Mouse (Mus musculus) splenic B cell, adult 2 months (primary cell): ENCODE measurements around the gene Bcdin3d.
A peak's percentile ranks its signal among the peaks of the same experiment; 100 is the strongest.

ENCODE experiments used
- DNase-seq: peaks from one replicate; pipeline ENCODE4 v3.0.0-alpha.2; 2011; ENCODE audit warnings: low read depth, low spot score
- H3K27me3 ChIP-seq: 2 replicates; pipeline ENCODE4 v1.6.1; 2012; ENCODE audit warnings: mild to moderate bottlenecking, low read length, moderate library complexity, mixed read lengths; ENCODE audit not compliant: control insufficient read depth, poor library complexity, insufficient read depth, severe bottlenecking
- H3K36me3 ChIP-seq: 2 replicates; pipeline ENCODE4 v1.6.1; 2012; ENCODE audit warnings: mild to moderate bottlenecking, low read length, moderate library complexity, mixed read lengths; ENCODE audit not compliant: control insufficient read depth, poor library complexity, insufficient read depth, severe bottlenecking

Gene Bcdin3d

DNA sequence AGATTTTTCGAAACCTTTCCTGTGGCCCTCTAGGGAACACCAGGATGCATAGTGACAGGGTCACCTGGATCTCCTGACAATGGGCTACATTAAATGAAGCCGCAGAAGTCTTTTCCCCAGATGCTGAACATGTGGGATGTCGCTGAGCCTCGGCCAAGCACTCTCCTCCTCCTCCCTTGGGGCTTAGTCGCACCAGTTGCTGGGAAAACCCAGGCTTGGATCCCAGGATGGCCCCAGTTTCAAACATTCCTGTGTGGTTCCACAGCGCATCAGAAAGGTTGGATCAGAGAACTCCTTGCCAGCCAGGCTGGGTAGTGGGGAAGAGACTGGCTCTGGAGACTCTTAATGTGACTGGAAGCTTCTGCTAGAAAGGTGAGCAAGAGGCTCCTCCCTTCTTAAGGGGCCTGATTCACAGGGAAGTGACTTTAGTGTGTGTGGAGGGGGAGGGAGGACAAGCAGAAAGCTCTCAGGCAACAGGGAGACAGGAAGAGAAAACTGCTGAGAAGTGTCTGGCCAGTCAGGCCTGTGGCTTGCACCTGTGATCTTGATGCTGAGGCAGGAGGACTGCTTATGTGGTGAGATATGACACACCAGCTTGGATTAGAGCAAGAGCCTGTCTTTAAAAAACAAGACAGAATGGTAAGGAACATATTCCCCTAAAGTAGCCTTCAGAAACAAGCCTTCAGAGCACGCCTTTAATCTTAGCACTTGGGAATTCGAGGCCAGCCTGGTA lies 35.4 kb downstream of the Bcdin3d start:
- DNase-seq, result no peak
- H3K27me3 ChIP-seq, result no peaks in the 10 kb centered on the region
- H3K36me3 ChIP-seq, result no peaks in the 10 kb centered on the region

DNA sequence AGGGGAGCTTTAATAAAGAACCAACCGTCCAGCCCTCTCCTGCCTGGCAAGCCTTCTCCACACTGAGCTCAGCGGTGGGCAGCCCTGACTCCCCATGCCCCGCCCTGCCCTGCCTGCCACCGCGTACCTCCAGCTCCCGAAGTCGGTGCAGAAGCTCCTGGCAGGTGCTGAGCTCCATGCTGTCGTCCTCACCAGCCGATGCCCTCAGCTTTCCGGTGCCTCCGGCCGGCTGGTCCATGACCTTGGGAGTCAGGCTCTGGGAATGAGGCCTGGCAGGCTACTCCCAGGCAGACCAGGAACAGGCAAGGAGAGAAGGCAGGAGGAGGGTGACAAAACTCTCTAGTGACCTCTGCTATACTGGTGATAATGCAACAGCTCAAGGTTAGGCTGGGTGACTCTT lies 40.6 kb downstream of the Bcdin3d start:
- Histone ChIP-seq H3K36me3 (no peaks in the 10 kb centered on the region), H3K27me3 (no peaks in the 10 kb centered on the region)
- DNase-seq, result no peak

- Histone ChIP-seq H3K27me3 (no peaks in the 10 kb centered on the region), H3K36me3 (no peaks in the 10 kb centered on the region)
- no peak for DNase-seq
These were observed 41.3 kb downstream of the Bcdin3d start for GRCm38 (mm10) chr15:99433081-99433718.

DNA sequence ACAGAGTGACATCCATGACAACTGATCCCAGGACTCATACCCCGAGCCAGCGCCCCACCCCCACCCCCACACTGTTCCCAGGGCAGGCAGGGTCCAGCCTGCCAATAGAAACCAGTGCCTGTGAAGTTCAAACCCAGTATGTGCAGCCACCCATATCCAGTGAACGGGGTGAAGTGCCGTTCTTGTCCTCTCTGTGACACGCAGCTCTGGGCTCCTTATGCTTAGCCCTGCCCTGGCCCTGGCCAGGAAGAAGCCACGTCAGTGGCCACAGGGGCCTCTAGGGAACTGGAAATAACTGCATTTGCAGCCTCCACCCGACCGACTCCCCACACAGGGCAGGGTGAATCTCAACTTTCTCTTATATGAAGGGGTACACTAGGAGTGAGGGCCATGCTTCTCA lies 42.6 kb downstream of the Bcdin3d start:
- no peak for DNase-seq
- Histone ChIP-seq H3K27me3 (no peaks in the 10 kb centered on the region; the same call in 1 of the 2 replicates), H3K36me3 (no peaks in the 10 kb centered on the region)

DNA sequence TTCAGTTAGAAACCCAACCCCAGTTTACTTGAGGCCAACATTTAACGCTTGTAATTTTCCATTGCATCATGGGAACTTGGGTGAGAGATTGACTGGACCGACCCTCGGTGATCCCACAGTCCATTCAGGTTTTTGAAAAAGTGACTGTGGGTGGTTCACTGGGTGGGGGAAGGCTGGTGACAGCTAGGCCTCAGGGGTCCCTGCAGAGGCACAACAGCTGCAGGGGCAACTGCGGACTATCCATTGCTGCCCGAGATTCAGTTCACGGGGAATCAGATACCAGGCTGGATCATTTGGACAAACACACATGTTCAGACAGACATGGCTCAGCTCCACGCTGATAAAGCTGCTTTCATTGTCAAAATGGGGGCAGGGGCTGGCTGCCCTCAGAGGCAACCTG lies 43.0 kb downstream of the Bcdin3d start:
- H3K36me3 ChIP-seq, result no peaks in the 10 kb centered on the region
- no peak for DNase-seq
- no peaks in the 10 kb centered on the region; the same call in 1 of the 2 replicates for H3K27me3 ChIP-seq

GRCm38 (mm10) chr15:99431063-99431462 lies 43.5 kb downstream of the Bcdin3d start:
- Histone ChIP-seq H3K27me3 (no peaks in the 10 kb centered on the region; the same call in 1 of the 2 replicates), H3K36me3 (no peaks in the 10 kb centered on the region)
- no peak for DNase-seq

GRCm38 (mm10) chr15:99430394-99430793 lies 44.1 kb downstream of the Bcdin3d start:
- H3K36me3 ChIP-seq, result no peaks in the 10 kb centered on the region
- DNase-seq, result no peak
- no peaks in the 10 kb centered on the region; the same call in 1 of the 2 replicates for H3K27me3 ChIP-seq

- no peaks in the 10 kb centered on the region; the same call in 1 of the 2 replicates for H3K27me3 ChIP-seq
- DNase-seq, result no peak
- no peaks in the 10 kb centered on the region for H3K36me3 ChIP-seq
These were observed 50.6 kb downstream of the Bcdin3d start for GRCm38 (mm10) chr15:99423884-99424283.

DNA sequence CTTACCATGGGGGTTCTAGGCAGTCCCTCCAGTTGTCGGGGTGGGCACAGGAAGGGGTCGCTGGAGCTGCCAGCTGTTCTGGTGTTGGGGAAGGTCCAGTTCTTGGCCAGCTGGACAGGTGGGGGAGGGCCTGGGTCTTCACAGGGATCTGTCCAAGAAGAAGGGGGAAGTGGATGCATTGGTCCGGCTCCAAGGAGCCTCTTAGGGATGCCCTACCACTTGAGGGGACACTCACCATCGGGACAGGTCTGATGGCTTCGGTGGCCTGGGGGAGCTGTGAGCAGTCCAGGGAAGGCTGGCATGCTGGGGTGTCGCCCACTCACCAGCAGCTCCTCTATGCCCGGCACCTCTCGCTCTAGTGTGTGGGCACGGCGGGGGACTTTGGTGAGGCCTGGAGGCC lies 51.4 kb downstream of the Bcdin3d start:
- Histone ChIP-seq H3K27me3 (no peaks in the 10 kb centered on the region; the same call in 1 of the 2 replicates), H3K36me3 (no peaks in the 10 kb centered on the region)
- no peak for DNase-seq

DNA sequence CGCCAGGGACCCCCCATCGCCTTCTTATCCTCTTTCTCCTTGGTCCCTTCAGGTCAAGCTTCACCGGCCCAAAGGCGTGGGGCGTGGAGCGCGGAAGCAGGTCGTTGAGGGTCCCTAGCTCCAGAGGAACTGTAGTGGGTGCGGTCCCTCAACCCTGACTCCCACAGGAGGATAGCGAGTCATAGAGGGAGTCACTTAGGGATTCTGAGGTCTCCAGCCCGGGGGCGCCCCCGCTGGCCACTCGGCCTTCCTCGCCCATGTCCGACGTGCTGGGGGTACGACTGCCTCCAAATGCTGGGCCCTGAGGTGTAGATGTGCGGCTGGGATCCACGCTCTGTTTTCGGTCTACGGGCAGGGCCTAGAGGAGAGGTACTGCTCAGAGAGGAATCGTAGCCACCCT lies 52.0 kb downstream of the Bcdin3d start:
- H3K27me3 ChIP-seq, result no peaks in the 10 kb centered on the region
- H3K36me3 ChIP-seq, result no peaks in the 10 kb centered on the region
- no peak for DNase-seq

- H3K27me3 ChIP-seq, result no peaks in the 10 kb centered on the region
- H3K36me3 ChIP-seq, result no peaks in the 10 kb centered on the region
- no peak for DNase-seq
These were observed 52.9 kb downstream of the Bcdin3d start for GRCm38 (mm10) chr15:99421676-99422075.

DNA sequence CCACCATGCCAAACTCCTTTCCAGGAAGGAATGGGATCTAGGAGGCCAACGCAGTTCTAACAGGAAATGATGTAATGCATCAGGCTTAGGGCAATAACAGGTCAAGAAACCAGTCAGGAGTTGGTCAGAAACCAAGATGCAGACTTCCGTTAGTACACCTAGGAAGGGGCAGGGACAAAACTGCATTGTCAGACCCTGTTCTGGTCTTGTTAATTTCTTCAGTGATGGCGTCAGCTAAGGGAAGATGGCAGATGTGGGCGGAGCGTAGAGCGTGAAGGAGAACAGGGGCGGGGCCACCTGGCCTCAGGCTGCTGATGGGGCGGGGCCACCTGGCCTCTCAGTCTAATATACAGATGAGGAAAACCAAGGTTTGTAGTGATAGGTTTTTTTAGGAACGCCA lies 53.4 kb downstream of the Bcdin3d start:
- no peaks in the 10 kb centered on the region for H3K27me3 ChIP-seq
- DNase-seq, result peak; percentile 38

GRCm38 (mm10) chr15:99420521-99421014 lies 54.0 kb downstream of the Bcdin3d start:
- H3K27me3 ChIP-seq, result no peaks in the 10 kb centered on the region
- no peak for DNase-seq
- H3K36me3 ChIP-seq, result no peaks in the 10 kb centered on the region

More for the DNA sequence above, 53.4 kb downstream of the Bcdin3d start:
- no peaks in the 10 kb centered on the region for H3K36me3 ChIP-seq

DNA sequence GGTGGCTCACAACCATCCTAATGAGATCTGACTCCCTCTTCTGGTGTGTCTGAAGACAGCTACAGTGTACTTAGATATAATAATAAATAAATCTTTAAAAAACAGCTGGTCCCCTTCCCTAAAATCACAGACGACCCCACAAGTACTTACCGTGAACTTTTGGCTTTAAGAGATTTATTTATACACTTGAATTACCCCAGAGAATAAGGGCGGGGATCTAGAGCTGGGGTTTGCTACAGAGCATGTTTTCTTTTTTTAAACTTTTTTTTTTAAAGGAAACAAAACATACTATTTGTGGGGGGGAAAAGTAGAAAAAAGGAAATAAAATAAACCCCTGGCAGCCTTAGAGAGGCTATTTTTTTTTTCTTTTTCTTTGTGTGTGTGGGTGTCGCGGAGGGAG lies 54.4 kb downstream of the Bcdin3d start:
- Histone ChIP-seq H3K36me3 (no peaks in the 10 kb centered on the region), H3K27me3 (no peaks in the 10 kb centered on the region)

More for the DNA sequence above, 54.4 kb downstream of the Bcdin3d start:
- no peak for DNase-seq
